Mouse (Mus musculus) kidney, embryonic 15.5 days (tissue): ENCODE data around the gene Kars. TPM values are rescaled to one million over a fixed set of nuclear protein-coding genes. Genes with fewer than 3 reads are reported as not detected.

Source experiments
- ATAC-seq: fragments of 200-750 bp; cut with Nextera tagmentation; replicated peaks from 2 replicates; pipeline ENCODE4 v1.8.0; 2017; ENCODE audit warnings: moderate TSS enrichment; ENCODE audit not compliant: low FRiP score
- H3K27ac ChIP-seq: fragments of 300-500 bp; sonication (generic); 2 replicates; pipeline ENCODE4 v1.5.1; 2015; ENCODE audit warnings: mild to moderate bottlenecking, inconsistent platforms
- H3K27me3 ChIP-seq: fragments of 300-500 bp; sonication (generic); 2 replicates; pipeline ENCODE4 v1.6.1; 2015; ENCODE audit warnings: inconsistent platforms
- H3K36me3 ChIP-seq: fragments of 300-500 bp; sonication (generic); 2 replicates; pipeline ENCODE4 v1.6.1; 2015; ENCODE audit warnings: inconsistent platforms
- H3K4me1 ChIP-seq: fragments of 300-500 bp; sonication (generic); 2 replicates; pipeline ENCODE4 v1.6.1; 2015; ENCODE audit warnings: inconsistent platforms
- H3K4me2 ChIP-seq: fragments of 300-500 bp; sonication (generic); 2 replicates; pipeline ENCODE4 v1.6.1; 2015; ENCODE audit warnings: moderate library complexity, mild to moderate bottlenecking, inconsistent platforms
- H3K4me3 ChIP-seq: fragments of 300-500 bp; sonication (generic); replicated peaks from 2 replicates; pipeline ENCODE4 v1.5.1; 2015; ENCODE audit warnings: mild to moderate bottlenecking, inconsistent platforms
- H3K9ac ChIP-seq: fragments of 300-500 bp; sonication (generic); 2 replicates; pipeline ENCODE4 v1.6.1; 2015; ENCODE audit warnings: mild to moderate bottlenecking, inconsistent platforms
- H3K9me3 ChIP-seq: fragments of 300-500 bp; sonication (generic); replicated peaks from 2 replicates; pipeline ENCODE4 v1.6.1; 2016; ENCODE audit warnings: inconsistent platforms
- WGBS: fragments of 180-500 bp; shearing (Covaris S2); methylation state at CpG from one replicate; pipeline ENCODE4 v1.1.7; 2015; ENCODE audit warnings: mixed read lengths; 5-methylcytosine and 5-hydroxymethylcytosine counted together
- polyA plus RNA-seq: library from polyadenylated mRNA; unstranded; fragments of >200 nt; fragmentation: Nextera tagmentation; extraction: Ambion mirVana; gene quantifications from 2 replicates; pipeline ENCODE4 v1.2.1, GENCODE M21; 2015

The Kars gene
- polyA plus RNA-seq, 1 experiment from 2014 or later, result 219 TPM

- peak; percentile 80 for ATAC-seq
- Histone ChIP-seq H3K9ac (peak overlapping the region; percentile 78), H3K4me1 (peaks cover 23% of the 10 kb centered on the region), H3K27ac (peak overlapping the region; percentile 88), H3K4me3 (peak overlapping the region; percentile 85), H3K27me3 (no peaks in the 10 kb centered on the region), H3K9me3 (no peaks in the 10 kb centered on the region), H3K36me3 (peaks cover 34% of the 10 kb centered on the region), H3K4me2 (peak overlapping the region; percentile 95)
- WGBS, result under 1% methylated on average over 40 of the region's 40 CpGs
Measured at GRCm38 (mm10) chr8:112011816-112012242, 706 bp upstream of the Kars start.

- 0 out of 2 replicates have a peak overlapping the region, but pooled peaks have one; percentile 85 for H3K4me3 ChIP-seq
- no peaks in the 10 kb centered on the region for H3K27me3 ChIP-seq
- H3K36me3 ChIP-seq, result peaks cover 37% of the 10 kb centered on the region
- H3K4me2 ChIP-seq, result peak overlapping the region; percentile 95
- H3K4me1 ChIP-seq, result peaks cover 23% of the 10 kb centered on the region
- H3K9me3 ChIP-seq, result no peaks in the 10 kb centered on the region
- H3K9ac ChIP-seq, result no peak overlapping the region
- ATAC-seq, result no peak
- WGBS, result 89% methylated on average over 7 of the region's 7 CpGs
- H3K27ac ChIP-seq, result no peak overlapping the region
Measured at GRCm38 (mm10) chr8:112009558-112009957, 1.6 kb downstream of the Kars start.

DNA sequence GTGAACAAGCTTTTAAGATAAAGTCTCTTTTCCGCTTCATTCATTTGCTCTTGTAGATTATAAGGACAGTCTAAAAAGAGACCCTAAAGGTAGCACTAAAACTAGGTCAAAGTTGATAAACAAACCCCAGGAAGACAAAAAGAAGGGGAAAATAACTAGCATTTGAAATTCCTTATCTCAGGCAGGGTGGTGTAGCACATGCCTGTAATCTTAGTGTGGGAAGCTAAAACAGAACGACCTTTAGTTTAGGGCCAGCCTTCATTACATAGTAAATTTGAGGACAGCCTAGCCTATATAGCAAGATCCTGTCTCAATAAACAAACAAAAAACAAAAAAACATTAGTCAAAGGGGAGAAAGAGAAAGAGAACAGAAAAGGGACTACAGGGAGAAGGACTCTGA is 3.5 kb downstream of the Kars start:
- 92% methylated on average over 2 of the region's 2 CpGs for WGBS
- ATAC-seq, result no peak
- Histone ChIP-seq H3K27me3 (no peaks in the 10 kb centered on the region), H3K36me3 (peaks cover 56% of the 10 kb centered on the region), H3K4me2 (no peak overlapping the region), H3K4me1 (peaks cover 16% of the 10 kb centered on the region), H3K27ac (no peak overlapping the region), H3K4me3 (no peak overlapping the region), H3K9ac (no peak overlapping the region), H3K9me3 (no peaks in the 10 kb centered on the region)

DNA sequence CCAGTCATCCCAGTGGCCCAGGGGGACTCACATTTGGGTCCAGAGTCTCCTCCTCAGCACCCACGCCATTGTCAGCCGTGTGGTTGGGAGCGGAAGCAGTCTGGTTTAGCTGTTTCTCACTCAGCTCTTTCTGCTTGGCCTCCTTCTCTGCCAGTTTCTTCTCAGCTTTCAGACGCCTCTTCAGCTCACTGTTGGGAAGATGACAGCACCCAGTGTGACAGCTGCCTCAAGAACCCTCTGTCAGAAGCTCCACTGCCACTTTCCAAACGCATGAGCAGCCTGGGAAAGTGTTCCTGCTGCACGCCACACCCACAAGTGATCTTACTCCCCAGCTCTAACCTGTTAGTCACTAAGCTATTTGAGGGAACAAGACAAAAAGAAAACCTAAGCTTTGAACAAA is 5.5 kb downstream of the Kars start:
- no peaks in the 10 kb centered on the region for H3K27me3 ChIP-seq
- no peak overlapping the region for H3K4me3 ChIP-seq
- H3K4me2 ChIP-seq, result no peak overlapping the region
- H3K9me3 ChIP-seq, result no peaks in the 10 kb centered on the region
- no peak for ATAC-seq
- 92% methylated on average over 6 of the region's 6 CpGs for WGBS
- no peak overlapping the region for H3K27ac ChIP-seq
- H3K4me1 ChIP-seq, result peaks cover 12% of the 10 kb centered on the region
- peaks cover 77% of the 10 kb centered on the region for H3K36me3 ChIP-seq
- H3K9ac ChIP-seq, result no peak overlapping the region

DNA sequence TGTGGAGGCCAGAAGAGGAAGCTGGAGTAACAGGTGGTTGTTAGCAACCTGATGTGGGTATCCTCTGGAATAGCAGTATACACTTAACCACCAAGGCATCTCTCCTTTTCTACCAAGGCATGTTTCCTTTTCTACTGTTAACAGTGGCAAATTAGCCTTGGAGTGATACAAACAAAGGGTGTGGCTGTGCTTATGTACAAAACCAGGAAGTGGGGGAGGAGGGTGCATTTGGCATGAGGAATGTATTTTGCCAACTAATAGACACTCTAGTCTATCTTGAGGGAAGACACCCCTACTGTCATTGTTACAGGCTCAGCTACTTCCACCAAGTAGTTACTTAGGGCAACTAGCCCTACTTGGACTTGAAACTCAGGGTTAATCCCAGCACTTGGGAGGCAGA is 6.4 kb downstream of the Kars start:
- H3K9ac ChIP-seq, result no peak overlapping the region
- no peak overlapping the region for H3K27ac ChIP-seq
- H3K27me3 ChIP-seq, result no peaks in the 10 kb centered on the region
- H3K4me3 ChIP-seq, result no peak overlapping the region
- peaks cover 85% of the 10 kb centered on the region for H3K36me3 ChIP-seq
- peaks cover 4% of the 10 kb centered on the region for H3K4me1 ChIP-seq
- no peak for ATAC-seq
- H3K9me3 ChIP-seq, result no peaks in the 10 kb centered on the region
- H3K4me2 ChIP-seq, result no peak overlapping the region

DNA sequence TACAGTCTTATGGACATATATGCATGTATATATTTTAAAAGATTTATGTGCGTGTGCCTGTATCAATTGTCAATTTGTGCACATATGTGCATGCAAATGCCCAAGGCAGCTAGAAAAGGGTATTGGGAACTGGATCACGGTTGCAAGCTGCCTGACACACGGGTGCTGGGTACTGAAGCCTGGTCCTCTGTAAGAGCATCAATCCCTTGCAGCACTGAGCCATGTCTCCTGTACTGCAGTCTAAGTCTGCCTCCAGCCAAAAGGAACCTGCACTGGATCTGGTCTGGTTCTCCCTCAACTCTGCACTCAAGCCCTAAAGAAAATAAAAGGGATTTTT is 18.5 kb downstream of the Kars start:
- H3K4me1 ChIP-seq, result peaks cover 7% of the 10 kb centered on the region
- no peak for ATAC-seq
- no peaks in the 10 kb centered on the region for H3K27me3 ChIP-seq
- no peaks in the 10 kb centered on the region for H3K9me3 ChIP-seq
- peaks cover 73% of the 10 kb centered on the region for H3K36me3 ChIP-seq
- H3K4me2 ChIP-seq, result peak overlapping the region; percentile 78; the same call in 1 of the 2 replicates
- peak overlapping the region; percentile 85 for H3K4me3 ChIP-seq
- no peak overlapping the region for H3K27ac ChIP-seq
- H3K9ac ChIP-seq, result no peak overlapping the region
- whole genome bisulfite sequencing, result 75% methylated on average over 3 of the region's 3 CpGs

- ATAC-seq, result peak; percentile 97
- no peak within 1 kb of the TSS for H3K27ac ChIP-seq
- H3K4me3 ChIP-seq, result peak within 1 kb of the TSS; percentile 85
- H3K4me1 ChIP-seq, result peaks cover 7% of the 10 kb centered on the region
- H3K9ac ChIP-seq, result peak within 1 kb of the TSS; percentile 85
- peak within 1 kb of the TSS; percentile 78 for H3K4me2 ChIP-seq
- no peaks in the 10 kb centered on the region for H3K9me3 ChIP-seq
- no peaks in the 10 kb centered on the region for H3K27me3 ChIP-seq
- H3K36me3 ChIP-seq, result peaks cover 72% of the 10 kb centered on the region
- WGBS, result 4% methylated on average over 33 of the region's 33 CpGs
Measured at GRCm38 (mm10) chr8:111992013-111992702, 19.0 kb downstream of the Kars start, which contains the start of gene Adat1. Gene Adat1, minus strand, starts transcription at chr8:111992302.

GRCm38 (mm10) chr8:111991278-111991677 is 19.8 kb downstream of the Kars start:
- 67% methylated on average over 8 of the region's 8 CpGs for WGBS
- peak overlapping the region; percentile 85 for H3K9ac ChIP-seq
- H3K36me3 ChIP-seq, result peaks cover 69% of the 10 kb centered on the region
- peak overlapping the region; percentile 85 for H3K4me3 ChIP-seq
- peaks cover 7% of the 10 kb centered on the region for H3K4me1 ChIP-seq
- H3K4me2 ChIP-seq, result peak overlapping the region; percentile 78
- no peak for ATAC-seq
- H3K27me3 ChIP-seq, result no peaks in the 10 kb centered on the region
- H3K27ac ChIP-seq, result no peak overlapping the region
- H3K9me3 ChIP-seq, result no peaks in the 10 kb centered on the region

DNA sequence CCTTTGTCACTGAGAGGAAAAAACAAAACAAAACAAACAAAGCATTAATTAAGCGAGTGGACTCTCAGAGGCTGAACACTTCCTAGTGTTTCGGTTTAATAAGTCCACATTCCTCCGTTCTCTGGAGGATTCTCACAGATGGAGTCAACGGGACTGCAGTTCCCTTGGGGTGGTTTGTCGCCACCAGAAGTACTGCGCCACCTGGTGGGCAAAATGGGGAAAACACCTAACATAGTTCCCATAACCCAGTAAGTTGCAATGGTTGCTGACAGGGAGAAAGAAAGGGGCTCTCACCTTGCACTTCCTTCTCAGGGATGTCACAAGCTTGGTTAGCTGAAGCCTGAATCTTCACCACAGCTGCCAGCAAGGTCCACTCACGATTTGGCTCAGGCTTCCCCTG is 21.2 kb downstream of the Kars start:
- 15% methylated on average over 7 of the region's 7 CpGs for WGBS
- H3K9ac ChIP-seq, result no peak overlapping the region
- no peak overlapping the region for H3K4me3 ChIP-seq
- no peaks in the 10 kb centered on the region for H3K9me3 ChIP-seq
- peaks cover 10% of the 10 kb centered on the region for H3K4me1 ChIP-seq
- H3K27me3 ChIP-seq, result no peaks in the 10 kb centered on the region
- 0 out of 2 replicates have a peak, but pooled peaks have one; percentile 23 for ATAC-seq
- peak overlapping the region; percentile 17; the same call in 1 of the 2 replicates for H3K4me2 ChIP-seq
- H3K27ac ChIP-seq, result no peak overlapping the region
- peaks cover 68% of the 10 kb centered on the region for H3K36me3 ChIP-seq

DNA sequence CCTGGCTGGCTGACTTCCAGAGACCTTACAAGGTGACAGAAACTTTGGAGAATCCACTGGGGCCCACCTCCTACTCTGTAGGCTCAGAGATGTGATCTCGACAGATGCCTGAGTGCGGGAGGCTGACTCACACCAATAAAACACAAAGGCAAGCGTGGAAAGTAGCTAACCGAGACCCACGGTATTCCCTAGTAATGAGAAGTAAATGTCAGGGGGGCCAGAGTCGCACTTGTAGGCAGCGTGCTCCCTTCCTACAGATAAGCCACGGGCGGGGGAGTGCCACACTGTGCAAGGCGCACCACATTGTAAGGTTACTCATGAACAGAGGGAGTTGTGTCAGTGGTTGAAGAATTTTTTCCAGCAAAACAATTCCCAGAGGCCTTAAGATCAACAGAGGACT is 26.6 kb downstream of the Kars start:
- no peak overlapping the region for H3K9ac ChIP-seq
- H3K4me2 ChIP-seq, result no peak overlapping the region
- WGBS, result 58% methylated on average over 10 of the region's 10 CpGs
- peak overlapping the region; percentile 57 for H3K27ac ChIP-seq
- no peak for ATAC-seq
- H3K27me3 ChIP-seq, result no peaks in the 10 kb centered on the region
- no peak overlapping the region for H3K4me3 ChIP-seq
- H3K4me1 ChIP-seq, result peaks cover 11% of the 10 kb centered on the region
- peaks cover 71% of the 10 kb centered on the region for H3K36me3 ChIP-seq
- H3K9me3 ChIP-seq, result no peaks in the 10 kb centered on the region

DNA sequence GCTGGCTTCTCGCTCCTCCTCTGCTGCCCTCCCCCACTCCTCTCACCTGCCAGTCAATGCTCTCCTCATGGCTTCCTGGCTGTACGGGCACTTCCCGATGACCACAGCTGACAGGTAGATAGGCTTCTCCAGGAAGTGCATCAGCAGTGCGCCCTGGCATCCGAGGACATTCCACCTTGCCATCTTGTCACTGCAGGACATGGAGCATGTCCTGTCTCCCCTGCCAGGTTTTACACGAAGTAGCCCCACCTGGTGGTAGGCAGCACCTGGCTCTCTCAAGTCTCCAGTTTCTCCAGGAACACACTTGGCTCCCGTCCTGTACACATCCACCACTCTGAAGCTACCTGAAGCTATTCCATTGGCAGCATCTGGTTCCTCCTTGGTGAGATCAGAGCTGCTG is 29.0 kb downstream of the Kars start:
- WGBS, result 77% methylated on average over 7 of the region's 7 CpGs
- no peak for ATAC-seq
- peaks cover 52% of the 10 kb centered on the region for H3K36me3 ChIP-seq

DNA sequence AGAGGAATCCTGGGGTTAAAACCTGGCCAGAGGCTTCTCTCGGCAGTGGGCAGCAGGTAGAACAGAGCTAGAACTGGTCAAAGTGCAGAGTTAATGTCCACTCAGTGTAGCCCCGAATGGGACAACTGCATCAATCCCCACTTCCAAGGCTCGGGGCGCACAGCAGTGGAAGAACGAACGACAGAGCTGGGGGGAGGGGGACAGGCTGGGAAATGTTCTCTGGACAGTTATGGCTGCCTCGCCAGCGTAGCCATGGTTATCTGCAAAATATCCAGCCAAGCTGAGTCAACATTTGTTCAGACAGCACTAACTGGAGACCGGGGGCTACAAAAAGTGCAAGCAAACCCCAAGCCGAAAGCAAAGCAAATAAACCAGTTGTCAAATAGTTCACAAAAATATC is 33.0 kb downstream of the Kars start:
- H3K27me3 ChIP-seq, result no peaks in the 10 kb centered on the region
- H3K36me3 ChIP-seq, result peaks cover 54% of the 10 kb centered on the region
- H3K4me1 ChIP-seq, result no peaks in the 10 kb centered on the region; the same call in 1 of the 2 replicates
- no peak overlapping the region for H3K4me2 ChIP-seq
- H3K27ac ChIP-seq, result no peak overlapping the region
- H3K4me3 ChIP-seq, result no peak overlapping the region
- 79% methylated on average over 10 of the region's 10 CpGs for WGBS
- H3K9ac ChIP-seq, result no peak overlapping the region
- peaks cover 4% of the 10 kb centered on the region; the same call in 1 of the 2 replicates for H3K9me3 ChIP-seq
- no peak for ATAC-seq

More for the DNA sequence above, 29.0 kb downstream of the Kars start:
- H3K27ac ChIP-seq, result no peak overlapping the region
- no peak overlapping the region for H3K4me2 ChIP-seq
- peaks cover 11% of the 10 kb centered on the region for H3K4me1 ChIP-seq
- no peaks in the 10 kb centered on the region for H3K9me3 ChIP-seq
- H3K27me3 ChIP-seq, result no peaks in the 10 kb centered on the region
- no peak overlapping the region for H3K4me3 ChIP-seq
- H3K9ac ChIP-seq, result no peak overlapping the region

GRCm38 (mm10) chr8:111976326-111976725 is 34.8 kb downstream of the Kars start:
- H3K9ac ChIP-seq, result no peak overlapping the region
- no peaks in the 10 kb centered on the region for H3K27me3 ChIP-seq
- no peak overlapping the region for H3K4me3 ChIP-seq
- no peak overlapping the region for H3K4me2 ChIP-seq
- WGBS, result 91% methylated on average over 2 of the region's 2 CpGs
- H3K27ac ChIP-seq, result no peak overlapping the region
- H3K36me3 ChIP-seq, result peaks cover 51% of the 10 kb centered on the region
- peaks cover 4% of the 10 kb centered on the region; the same call in 1 of the 2 replicates for H3K9me3 ChIP-seq
- ATAC-seq, result no peak
- no peaks in the 10 kb centered on the region for H3K4me1 ChIP-seq
